Mouse (Mus musculus) myocyte (in vitro differentiated cells): ENCODE data around the gene Creb3l2. TPM values are rescaled to one million over a fixed set of nuclear protein-coding genes. Genes with fewer than 3 reads are reported as not detected.

ENCODE experiments used
- H3K27me3 ChIP-seq: one replicate; pipeline ENCODE4 v1.6.1; 2011; ENCODE audit not compliant: control insufficient read depth, insufficient read depth, insufficient read length
- H3K36me3 ChIP-seq: one replicate; pipeline ENCODE4 v1.6.1; 2011; ENCODE audit not compliant: control insufficient read depth, insufficient read depth
- H3K4me2 ChIP-seq: one replicate; pipeline ENCODE4 v1.6.1; 2011; ENCODE audit warnings: low read depth, control low read depth
- H3K4me3 ChIP-seq: one replicate; pipeline ENCODE4 v1.5.1; 2011; ENCODE audit warnings: mild to moderate bottlenecking, control low read depth, moderate library complexity
- H3K79me2 ChIP-seq: one replicate; pipeline ENCODE4 v1.6.1; 2011; ENCODE audit not compliant: control insufficient read depth, insufficient read depth
- H3ac ChIP-seq: one replicate; pipeline ENCODE4 v1.6.1; 2011; ENCODE audit not compliant: control insufficient read depth, insufficient read length
- CEBPB ChIP-seq: IDR thresholded peaks from 2 replicates; pipeline ENCODE4 v1.6.1; 2011; ENCODE audit warnings: mild to moderate bottlenecking, moderate library complexity; ENCODE audit not compliant: poor library complexity, insufficient read depth, severe bottlenecking
- E2F4 ChIP-seq: IDR thresholded peaks from one replicate; pipeline ENCODE4 v1.6.1; 2011; ENCODE audit warnings: mild to moderate bottlenecking, control low read depth, moderate library complexity; ENCODE audit not compliant: insufficient read depth
- MAX ChIP-seq: IDR thresholded peaks from one replicate; pipeline ENCODE4 v1.6.1; 2011; ENCODE audit warnings: low read depth, mild to moderate bottlenecking, control low read depth
- MYOD1 ChIP-seq, 3 experiments: IDR thresholded peaks; one replicate each; pipeline ENCODE4 v1.6.1; 2011; ENCODE audit warnings: control low read depth in 2 of 3, low read depth in 2 of 3, mild to moderate bottlenecking in 2 of 3, moderate library complexity in 1 of 3; ENCODE audit not compliant: insufficient read length in 2 of 3, control insufficient read depth in 1 of 3
- MYOG ChIP-seq, 3 experiments: IDR thresholded peaks; one replicate each; pipeline ENCODE4 v1.6.1; 2011; ENCODE audit warnings: control low read depth in 2 of 3, low read depth in 2 of 3, mild to moderate bottlenecking in 2 of 3; ENCODE audit not compliant: insufficient read length in 2 of 3, control insufficient read depth in 1 of 3, insufficient read depth in 1 of 3
- POLR2A ChIP-seq: IDR thresholded peaks from one replicate; pipeline ENCODE4 v1.6.1; 2011; ENCODE audit warnings: low read depth, mild to moderate bottlenecking, control low read depth, moderate library complexity; ENCODE audit not compliant: insufficient read length
- POLR2AphosphoS2 ChIP-seq: IDR thresholded peaks from one replicate; pipeline ENCODE4 v1.6.1; 2011; ENCODE audit warnings: low read depth, control low read depth; ENCODE audit not compliant: insufficient read length
- REST ChIP-seq: IDR thresholded peaks from one replicate; pipeline ENCODE4 v1.6.1; 2011; ENCODE audit warnings: mild to moderate bottlenecking, control low read depth, moderate library complexity; ENCODE audit not compliant: insufficient read depth, insufficient read length
- SRF ChIP-seq: IDR thresholded peaks from one replicate; pipeline ENCODE4 v1.6.1; 2011; ENCODE audit warnings: low read depth; ENCODE audit not compliant: control insufficient read depth, insufficient read length
- TCF12 ChIP-seq: IDR thresholded peaks from one replicate; pipeline ENCODE4 v1.6.1; 2011; ENCODE audit warnings: mild to moderate bottlenecking, control low read depth; ENCODE audit not compliant: poor library complexity, insufficient read depth, severe bottlenecking
- TCF3 ChIP-seq: IDR thresholded peaks from one replicate; pipeline ENCODE4 v1.6.1; 2011; ENCODE audit warnings: low read depth, control low read depth; ENCODE audit not compliant: insufficient read length
- USF1 ChIP-seq: IDR thresholded peaks from one replicate; pipeline ENCODE4 v1.6.1; 2011; ENCODE audit warnings: low read depth, mild to moderate bottlenecking, control low read depth, moderate library complexity
- polyA plus RNA-seq: library from polyadenylated mRNA; unstranded; fragments of >200 nt; fragmentation: generic; extraction: Trizol; gene quantifications from one replicate; pipeline ENCODE4 v1.2.1, GENCODE M21; 2012; ENCODE audit warnings: missing spikeins

Creb3l2 gene
- polyA plus RNA-seq, 1 experiment = 11.2 TPM

- no peaks in the 10 kb centered on the region for H3K36me3 ChIP-seq
- no peaks in the 10 kb centered on the region for H3K27me3 ChIP-seq
- H3K4me2 ChIP-seq = peak overlapping the region; percentile 79
- peaks cover 52% of the 10 kb centered on the region for H3K79me2 ChIP-seq
- peak overlapping the region; percentile 17 for H3ac ChIP-seq
- H3K4me3 ChIP-seq = peak overlapping the region; percentile 88
- no peak for TF ChIP-seq TCF3
Measured at GRCm38 (mm10) chr6:37441251-37442011, 515 bp downstream of the Creb3l2 start.

DNA sequence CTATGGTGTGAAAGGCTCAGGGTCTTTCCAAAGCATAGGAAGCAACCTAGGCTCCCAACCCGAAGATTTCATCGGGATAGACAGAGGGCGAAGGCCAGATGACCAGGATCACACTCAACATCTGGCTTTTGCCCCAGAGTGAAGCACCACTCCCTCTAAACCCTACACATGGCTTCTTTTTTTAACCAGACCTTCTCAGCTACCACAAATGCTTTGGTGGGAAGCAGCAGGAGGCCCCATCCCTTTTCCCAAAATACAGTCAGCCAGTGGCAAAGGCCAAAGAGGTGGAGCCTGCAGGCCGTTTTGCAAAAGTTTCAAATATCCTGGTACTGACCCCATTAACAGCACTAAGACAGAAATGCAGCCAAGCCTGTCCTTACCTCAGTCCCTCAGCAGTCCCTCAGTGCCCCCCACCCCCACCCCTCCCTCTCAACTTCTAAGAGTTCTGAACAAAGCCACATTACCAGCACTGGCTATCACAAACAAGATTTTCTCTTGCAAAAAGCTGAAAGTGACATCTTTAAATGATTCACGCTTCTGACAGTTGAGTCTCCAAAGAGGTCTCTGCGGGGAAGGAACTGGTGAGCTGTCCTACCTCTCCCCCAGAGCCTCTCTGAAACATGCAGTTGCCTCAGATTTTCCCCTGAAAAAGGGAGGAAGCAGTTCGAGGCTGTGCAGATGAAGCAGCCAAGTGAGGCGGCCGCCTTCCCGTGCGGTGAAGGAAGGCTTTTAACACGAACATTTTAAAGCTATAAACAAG is 1.3 kb downstream of the Creb3l2 start:
- no peaks in the 10 kb centered on the region for H3K36me3 ChIP-seq
- H3K4me3 ChIP-seq = peak overlapping the region; percentile 88
- TF ChIP-seq MYOG (IDR thresholded peaks at IDR 0.05; ENCODE audit: control insufficient read depth in 1 of 3, insufficient read depth in 1 of 3, insufficient read length in 2 of 3, low read depth in 2 of 3) (no peak), TCF12 (no peak), CEBPB (no peak), USF1 (no peak), SRF (no peak), REST (no peak), TCF3 (no peak), MYOD1 (IDR thresholded peaks at IDR 0.05; ENCODE audit: control insufficient read depth in 1 of 3, insufficient read length in 2 of 3, low read depth in 2 of 3) (no peak), POLR2A (no peak), POLR2AphosphoS2 (no peak), MAX (no peak), E2F4 (no peak)
- peaks cover 60% of the 10 kb centered on the region for H3K79me2 ChIP-seq
- H3K27me3 ChIP-seq = no peaks in the 10 kb centered on the region
- peak overlapping the region; percentile 79 for H3K4me2 ChIP-seq
- peak overlapping the region; percentile 17 for H3ac ChIP-seq

DNA sequence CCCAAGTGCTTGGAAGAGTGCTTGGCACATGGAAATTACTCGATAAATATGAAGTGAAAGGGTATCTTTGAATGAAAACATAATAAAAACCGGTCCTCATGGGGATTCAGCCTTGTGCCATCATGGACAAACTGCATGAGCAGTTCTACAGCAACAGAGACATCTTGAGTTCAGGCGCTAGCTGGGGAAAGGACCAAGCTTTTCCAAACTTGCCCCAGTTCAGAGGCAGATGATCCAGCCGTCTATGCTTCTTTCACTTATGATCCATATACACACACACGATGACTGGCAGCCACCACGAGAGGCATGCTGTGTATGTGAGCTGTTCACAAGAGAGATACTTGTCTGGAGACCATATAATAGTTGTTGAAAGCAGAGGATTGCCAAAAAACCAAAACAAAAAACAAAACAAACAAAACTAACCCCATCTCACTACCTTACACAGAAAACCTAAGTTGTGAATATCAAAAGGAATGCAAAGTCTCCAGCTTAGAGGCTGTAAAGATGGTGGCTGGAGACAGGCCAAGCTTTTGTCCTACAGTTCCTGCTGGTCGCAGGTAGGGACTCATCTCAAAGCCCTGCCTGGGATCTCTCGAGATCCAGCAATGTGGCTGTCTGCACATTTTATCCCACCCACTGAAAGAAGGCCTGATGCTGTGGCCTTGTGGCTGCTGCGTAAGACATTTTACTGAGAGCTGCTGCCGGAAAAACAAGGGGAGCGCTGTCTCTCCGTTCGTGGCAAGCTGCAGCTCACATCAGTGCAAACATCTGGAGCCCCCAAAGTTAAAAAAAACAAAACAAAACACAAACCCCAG is 2.1 kb downstream of the Creb3l2 start:
- no peak for TF ChIP-seq E2F4
- no peak for TF ChIP-seq POLR2AphosphoS2
- no peak for TF ChIP-seq CEBPB
- no peak for TF ChIP-seq SRF
- no peak for TF ChIP-seq REST
- no peak for TF ChIP-seq TCF12
- TF ChIP-seq MYOD1 (IDR thresholded peaks at IDR 0.05; ENCODE audit: control insufficient read depth in 1 of 3, insufficient read length in 2 of 3, low read depth in 2 of 3) = no peak
- no peak for TF ChIP-seq TCF3
- TF ChIP-seq MAX = no peak
- TF ChIP-seq MYOG (IDR thresholded peaks at IDR 0.05; ENCODE audit: control insufficient read depth in 1 of 3, insufficient read depth in 1 of 3, insufficient read length in 2 of 3, low read depth in 2 of 3) = no peak
- TF ChIP-seq USF1 = no peak
- TF ChIP-seq POLR2A = no peak
- peak overlapping the region; percentile 88 for H3K4me3 ChIP-seq
- H3K79me2 ChIP-seq = peaks cover 67% of the 10 kb centered on the region
- peak overlapping the region; percentile 79 for H3K4me2 ChIP-seq
- no peaks in the 10 kb centered on the region for H3K27me3 ChIP-seq
- no peaks in the 10 kb centered on the region for H3K36me3 ChIP-seq
- H3ac ChIP-seq = no peak overlapping the region

GRCm38 (mm10) chr6:37438510-37438909 is 3.4 kb downstream of the Creb3l2 start:
- no peaks in the 10 kb centered on the region for H3K27me3 ChIP-seq
- H3ac ChIP-seq = no peak overlapping the region
- peaks cover 79% of the 10 kb centered on the region for H3K79me2 ChIP-seq
- H3K4me3 ChIP-seq = no peak overlapping the region
- no peak overlapping the region for H3K4me2 ChIP-seq
- no peaks in the 10 kb centered on the region for H3K36me3 ChIP-seq
- TF ChIP-seq TCF12 (no peak), TCF3 (no peak), MYOG (IDR thresholded peaks at IDR 0.05; ENCODE audit: control insufficient read depth in 1 of 3, insufficient read depth in 1 of 3, insufficient read length in 2 of 3, low read depth in 2 of 3) (no peak), MAX (no peak), POLR2A (no peak), CEBPB (no peak), MYOD1 (IDR thresholded peaks at IDR 0.05; ENCODE audit: control insufficient read depth in 1 of 3, insufficient read length in 2 of 3, low read depth in 2 of 3) (no peak), REST (no peak), POLR2AphosphoS2 (no peak), E2F4 (no peak), USF1 (no peak), SRF (no peak)
